Mouse (Mus musculus) kidney, embryonic 15.5 days (tissue): ENCODE results near the gene Ndufs5. TPM values are rescaled to one million over a fixed set of nuclear protein-coding genes. Genes with fewer than 3 reads are reported as not detected.

Experiments
- ATAC-seq: fragments of 200-750 bp; cut with Nextera tagmentation; replicated peaks from 2 replicates; pipeline ENCODE4 v1.8.0; 2017; ENCODE audit warnings: moderate TSS enrichment; ENCODE audit not compliant: low FRiP score
- H3K27ac ChIP-seq: fragments of 300-500 bp; sonication (generic); 2 replicates; pipeline ENCODE4 v1.5.1; 2015; ENCODE audit warnings: mild to moderate bottlenecking, inconsistent platforms
- H3K27me3 ChIP-seq: fragments of 300-500 bp; sonication (generic); 2 replicates; pipeline ENCODE4 v1.6.1; 2015; ENCODE audit warnings: inconsistent platforms
- H3K36me3 ChIP-seq: fragments of 300-500 bp; sonication (generic); 2 replicates; pipeline ENCODE4 v1.6.1; 2015; ENCODE audit warnings: inconsistent platforms
- H3K4me1 ChIP-seq: fragments of 300-500 bp; sonication (generic); 2 replicates; pipeline ENCODE4 v1.6.1; 2015; ENCODE audit warnings: inconsistent platforms
- H3K4me2 ChIP-seq: fragments of 300-500 bp; sonication (generic); 2 replicates; pipeline ENCODE4 v1.6.1; 2015; ENCODE audit warnings: moderate library complexity, mild to moderate bottlenecking, inconsistent platforms
- H3K4me3 ChIP-seq: fragments of 300-500 bp; sonication (generic); replicated peaks from 2 replicates; pipeline ENCODE4 v1.5.1; 2015; ENCODE audit warnings: mild to moderate bottlenecking, inconsistent platforms
- H3K9ac ChIP-seq: fragments of 300-500 bp; sonication (generic); 2 replicates; pipeline ENCODE4 v1.6.1; 2015; ENCODE audit warnings: mild to moderate bottlenecking, inconsistent platforms
- H3K9me3 ChIP-seq: fragments of 300-500 bp; sonication (generic); replicated peaks from 2 replicates; pipeline ENCODE4 v1.6.1; 2016; ENCODE audit warnings: inconsistent platforms
- WGBS: fragments of 180-500 bp; shearing (Covaris S2); methylation state at CpG from one replicate; pipeline ENCODE4 v1.1.7; 2015; ENCODE audit warnings: mixed read lengths; 5-methylcytosine and 5-hydroxymethylcytosine counted together
- polyA plus RNA-seq: library from polyadenylated mRNA; unstranded; fragments of >200 nt; fragmentation: Nextera tagmentation; extraction: Ambion mirVana; gene quantifications from 2 replicates; pipeline ENCODE4 v1.2.1, GENCODE M21; 2015

Gene Ndufs5
- polyA plus RNA-seq, 1 experiment from 2014 or later, result 314 TPM

DNA sequence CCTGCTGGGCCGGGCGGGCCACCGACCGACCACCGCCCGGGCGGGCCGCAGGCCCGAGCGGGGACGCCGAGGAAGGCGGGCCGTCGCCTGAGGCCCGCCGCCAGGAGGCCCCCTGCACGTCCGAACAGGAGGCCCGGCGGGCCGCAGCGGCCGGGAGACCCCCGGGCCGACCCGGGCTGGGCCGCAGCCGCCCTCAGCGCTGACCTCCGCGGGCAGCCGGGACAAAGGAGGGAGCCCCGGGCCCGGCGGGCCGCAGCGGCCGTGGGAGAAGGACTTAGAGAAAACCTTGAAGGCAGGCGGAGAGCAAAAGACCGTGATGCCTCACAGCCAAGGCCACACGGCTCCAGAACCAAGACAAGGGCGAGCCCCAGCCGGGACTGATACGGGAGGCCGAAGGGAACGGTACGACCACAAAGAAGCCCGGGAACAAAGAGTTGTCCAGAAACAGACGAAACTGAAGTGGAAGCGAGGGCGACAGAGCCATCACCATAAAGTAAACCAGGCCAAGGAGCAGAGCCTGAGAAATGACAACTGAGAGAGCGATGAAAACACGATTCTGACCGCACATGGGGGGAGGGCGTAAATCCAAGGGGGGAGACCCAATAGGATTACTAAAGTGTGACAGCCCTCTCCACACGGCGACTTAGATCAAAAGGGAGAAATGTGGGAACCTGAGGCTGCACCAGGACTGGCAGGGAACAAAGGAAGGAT lies 52.9 kb downstream of the Ndufs5 start:
- peak; percentile 7; the same call in 1 of the 2 replicates for ATAC-seq

DNA sequence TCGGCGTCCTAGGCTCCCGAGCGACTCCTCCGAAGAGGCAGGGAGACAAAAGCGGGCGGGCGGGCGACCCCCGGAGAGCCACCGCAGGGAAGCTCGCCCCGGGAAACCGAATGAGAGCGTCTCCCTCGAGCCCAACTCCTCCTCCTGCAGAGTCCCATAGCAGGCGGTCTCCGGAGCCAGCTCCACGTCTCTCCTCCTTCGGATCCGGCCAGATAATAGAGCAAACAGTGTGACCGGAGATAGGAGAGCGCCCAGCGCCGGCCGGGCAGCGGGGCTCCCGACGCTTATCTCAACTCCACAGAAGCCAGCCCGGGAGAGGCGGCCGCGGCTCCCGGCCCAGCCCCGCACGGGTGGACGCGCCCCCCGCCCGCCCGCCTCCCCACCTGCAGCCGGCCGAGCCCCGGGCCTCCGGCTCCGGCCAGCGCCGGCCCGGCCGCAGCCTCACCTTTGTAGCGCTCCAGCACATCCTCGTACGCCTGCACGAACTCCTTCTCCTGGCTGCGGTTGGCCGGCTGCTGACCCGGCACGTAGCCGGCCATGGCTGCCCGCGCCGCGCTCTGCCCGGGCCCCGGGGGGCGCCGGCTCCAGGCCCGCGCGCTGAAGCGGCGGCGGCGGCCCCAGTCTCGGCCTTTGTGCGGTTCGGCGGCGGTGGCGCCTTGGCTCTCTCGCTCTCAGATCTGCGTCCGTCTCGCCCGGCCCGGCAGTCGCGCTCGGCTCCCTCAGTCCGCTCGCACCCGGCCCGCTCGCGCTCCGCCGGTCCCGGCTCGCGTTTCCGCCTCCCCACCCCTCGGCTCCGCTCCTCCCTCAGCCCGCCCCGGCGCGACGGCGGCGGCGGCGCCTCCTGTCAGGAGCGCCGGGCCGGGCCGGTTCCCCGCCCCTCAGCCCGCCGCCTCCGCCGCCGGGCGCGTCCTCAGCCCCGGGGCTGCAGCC lies 53.7 kb downstream of the Ndufs5 start:
- H3K36me3 ChIP-seq, result no peaks in the 10 kb centered on the region
- under 1% methylated on average over 107 of the region's 125 CpGs for WGBS
- peak overlapping the region; percentile 97 for H3K9ac ChIP-seq
- H3K4me1 ChIP-seq, result peaks cover 46% of the 10 kb centered on the region
- peak overlapping the region; percentile 100 for H3K27ac ChIP-seq
- no peaks in the 10 kb centered on the region for H3K9me3 ChIP-seq
- peak overlapping the region; percentile 68 for H3K4me2 ChIP-seq
- H3K4me3 ChIP-seq, result peak overlapping the region; percentile 97
- H3K27me3 ChIP-seq, result no peaks in the 10 kb centered on the region
- peak; percentile 86 for ATAC-seq

More for the DNA sequence above, 52.9 kb downstream of the Ndufs5 start:
- peak overlapping the region; percentile 100 for H3K27ac ChIP-seq
- H3K27me3 ChIP-seq, result no peaks in the 10 kb centered on the region
- H3K4me3 ChIP-seq, result peak overlapping the region; percentile 97
- no peaks in the 10 kb centered on the region for H3K36me3 ChIP-seq
- no peaks in the 10 kb centered on the region for H3K9me3 ChIP-seq
- peak overlapping the region; percentile 68 for H3K4me2 ChIP-seq
- H3K4me1 ChIP-seq, result peaks cover 46% of the 10 kb centered on the region
- WGBS, result under 1% methylated on average over 52 of the region's 58 CpGs
- H3K9ac ChIP-seq, result peak overlapping the region; percentile 97

DNA sequence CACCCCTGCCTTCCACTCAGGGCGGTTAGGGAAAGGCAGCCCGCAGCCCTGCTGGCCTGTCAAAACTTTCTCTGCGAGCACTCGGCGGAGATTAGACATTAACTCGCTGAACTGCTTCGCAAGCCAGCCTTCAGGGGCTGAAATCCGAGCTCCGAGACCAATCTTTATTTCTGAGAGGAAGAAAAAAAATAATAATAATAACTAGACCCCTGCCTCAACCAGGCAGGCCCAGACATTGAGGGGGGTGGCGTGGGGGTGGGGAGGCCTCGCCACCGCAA lies 54.4 kb downstream of the Ndufs5 start:
- Histone ChIP-seq H3K27ac (peak overlapping the region; percentile 100), H3K27me3 (no peaks in the 10 kb centered on the region), H3K4me2 (peak overlapping the region; percentile 68), H3K4me1 (peaks cover 46% of the 10 kb centered on the region), H3K36me3 (no peaks in the 10 kb centered on the region), H3K9ac (peak overlapping the region; percentile 97), H3K4me3 (peak overlapping the region; percentile 97), H3K9me3 (no peaks in the 10 kb centered on the region)
- 0% methylated on average over 12 of the region's 12 CpGs for WGBS
- peak; percentile 33; the same call in 1 of the 2 replicates for ATAC-seq

DNA sequence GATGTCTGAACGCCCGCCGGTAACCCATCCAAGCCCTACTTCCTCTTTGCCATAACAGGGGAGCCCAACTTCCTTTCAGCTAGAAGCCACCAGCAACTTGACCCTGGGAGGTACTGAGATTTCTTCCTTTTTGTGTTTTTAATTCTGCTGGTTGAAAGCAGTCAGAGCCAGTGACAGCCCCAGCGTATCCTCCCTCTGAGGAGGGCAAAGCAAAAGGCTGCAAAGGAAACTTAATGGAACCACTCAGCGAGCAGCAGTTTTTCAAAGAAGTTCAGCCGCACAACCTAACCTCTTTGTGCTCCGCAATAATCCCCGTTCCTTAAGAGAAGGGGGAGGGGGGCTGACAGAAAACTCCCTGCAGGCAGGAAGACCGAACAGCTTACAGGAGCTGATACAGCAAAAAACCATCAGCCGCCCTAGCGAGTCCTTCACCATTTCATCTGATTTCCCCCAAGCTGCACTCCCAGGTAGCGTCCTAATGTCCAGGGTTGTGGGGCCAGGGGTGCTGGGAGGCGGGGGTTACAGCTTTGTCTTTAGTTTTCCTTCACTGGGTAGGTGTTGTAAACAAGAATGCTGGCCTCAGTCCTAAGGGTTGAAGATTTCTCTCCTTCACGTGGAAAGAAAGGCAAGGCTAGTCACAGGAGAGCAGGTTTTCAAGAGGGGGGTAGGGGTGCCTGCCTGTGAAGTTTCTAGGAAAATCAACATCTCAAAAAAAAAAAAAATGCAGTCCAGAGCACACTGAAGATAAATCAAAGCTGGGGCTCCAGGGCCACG lies 54.9 kb downstream of the Ndufs5 start:
- ATAC-seq, result 0 out of 2 replicates have a peak, but pooled peaks have one; percentile 1
- H3K4me2 ChIP-seq, result peak overlapping the region; percentile 68
- peak overlapping the region; percentile 97 for H3K4me3 ChIP-seq
- H3K4me1 ChIP-seq, result peaks cover 46% of the 10 kb centered on the region
- peak overlapping the region; percentile 97 for H3K9ac ChIP-seq
- H3K9me3 ChIP-seq, result no peaks in the 10 kb centered on the region
- H3K27me3 ChIP-seq, result no peaks in the 10 kb centered on the region
- 2% methylated on average over 15 of the region's 15 CpGs for WGBS
- H3K36me3 ChIP-seq, result no peaks in the 10 kb centered on the region
- peak overlapping the region; percentile 100 for H3K27ac ChIP-seq

Other genes with a start within 250 kb of the Ndufs5 start
- 38.1 and 41.2 TPM in 2 replicates for gene Macf1, start 33.8 kb downstream of the Ndufs5 start, polyA plus RNA-seq
- gene Akirin1, start 32.1 kb upstream of the Ndufs5 start, polyA plus RNA-seq, result 42.5 and 46.8 TPM in 2 replicates
- 5.7 and 6.3 TPM in 2 replicates for gene Rhbdl2, start 69.7 kb upstream of the Ndufs5 start, polyA plus RNA-seq
- 0.17 TPM in 1 of 2 replicates, not detected in the other for gene 4933427I04Rik, start 141.5 kb upstream of the Ndufs5 start, polyA plus RNA-seq
- gene Mycbp, start 186.6 kb upstream of the Ndufs5 start, polyA plus RNA-seq, result 66.5 and 84.0 TPM in 2 replicates
- gene Rragc, start 199.2 kb upstream of the Ndufs5 start, polyA plus RNA-seq, result 44.6 and 46.6 TPM in 2 replicates
- not detected in 2 replicates for gene 4930535I16Rik, start 199.8 kb upstream of the Ndufs5 start, polyA plus RNA-seq